In the genomic region with DNA sequence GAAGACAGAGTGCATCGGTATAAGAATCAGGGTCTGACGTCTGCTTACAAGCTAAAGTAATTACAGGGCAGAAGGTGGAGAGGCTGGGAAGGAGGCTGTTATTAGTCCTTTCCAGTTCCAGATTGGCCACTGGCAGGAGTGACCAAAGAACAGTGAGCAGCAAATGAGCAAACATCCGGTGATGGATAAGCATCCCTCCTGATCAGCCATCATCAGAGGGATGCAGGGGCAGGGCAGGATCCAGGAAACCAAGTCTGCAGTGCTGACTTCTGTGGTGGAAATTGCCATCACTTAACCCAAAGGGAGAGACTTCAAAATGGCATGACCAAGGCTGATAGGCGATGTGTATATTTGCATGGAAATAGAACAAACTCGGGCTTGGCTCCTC, we compare ENCODE assay signal across 18 mouse cellular contexts.
DNase-seq lines count a peak whose midpoint lies in the region; ATAC-seq lines count a peak whose summit lies in the region.
"Had no signal": no experiment of that assay in that cellular context is flagged by ENCODE, and none has a peak within 500 bp of the region (broad histone marks: within the 10 kb centered on the region; RNA-seq: fewer than 3 reads in every experiment).

No protein-coding gene starts in this region.

- 0 out of 2 replicates have a peak, but pooled peaks cover 2% of the 10 kb centered on the region for H3K4me1 ChIP-seq in forebrain, embryonic 11.5 days (replicated peaks; ENCODE audit: control insufficient read depth, insufficient read depth, low read length)
- peaks cover 18% of the 10 kb centered on the region for H3K4me1 ChIP-seq in forebrain, embryonic 10.5 days
- H3K4me1 ChIP-seq in megakaryocyte, embryonic 14.5 days, result peaks cover 34% of the 10 kb centered on the region
- H3K4me1 ChIP-seq in midbrain, embryonic 16.5 days (ENCODE audit: control insufficient read depth, insufficient read depth, low read length), result peaks cover 16% of the 10 kb centered on the region
- H3K4me1 ChIP-seq: liver, embryonic 13.5 days had no signal

- no peak for ATAC-seq in forebrain, embryonic 11.5 days (replicated peaks; ENCODE audit: low FRiP score)
- no peak for ATAC-seq in megakaryocyte, adult 5-6 weeks (ENCODE audit: poor library complexity, severe bottlenecking)
- peak; percentile 64 for ATAC-seq in inflammation-experienced regulatory T-cells, adult 6 months
- no peak for ATAC-seq in midbrain, embryonic 16.5 days

- H3K36me3 ChIP-seq in forebrain, embryonic 11.5 days (ENCODE audit: control insufficient read depth, insufficient read depth, low read length), result no peaks in the 10 kb centered on the region; the same call in 1 of the 2 replicates
- H3K36me3 ChIP-seq in forebrain, embryonic 10.5 days (replicated peaks), result no peaks in the 10 kb centered on the region
- no peaks in the 10 kb centered on the region for H3K36me3 ChIP-seq in megakaryocyte, embryonic 14.5 days (replicated peaks; ENCODE audit: low read length)
- H3K36me3 ChIP-seq in midbrain, embryonic 16.5 days (ENCODE audit: control insufficient read depth, insufficient read depth, low read length), result no peaks in the 10 kb centered on the region
- H3K36me3 ChIP-seq: embryonic facial prominence, embryonic 10.5 days; liver, embryonic 13.5 days had no signal

- H3K4me2 ChIP-seq in forebrain, embryonic 11.5 days (ENCODE audit: low read depth, low read length, severe bottlenecking), result no peak overlapping the region
- no peak overlapping the region for H3K4me2 ChIP-seq in midbrain, embryonic 16.5 days (ENCODE audit: low read length)
- H3K4me2 ChIP-seq: heart, embryonic 11.5 days; liver, embryonic 13.5 days had no signal

- H3K9ac ChIP-seq in forebrain, embryonic 11.5 days (ENCODE audit: low read length), result no peak overlapping the region
- no peak overlapping the region for H3K9ac ChIP-seq in midbrain, embryonic 16.5 days (ENCODE audit: low read depth, low read length)
- H3K9ac ChIP-seq: liver, embryonic 13.5 days had no signal

- WGBS in forebrain, embryonic 11.5 days, result 70% methylated on average over 5 of the region's 5 CpGs
- 65% methylated on average over 5 of the region's 5 CpGs for WGBS in forebrain, embryonic 10.5 days
- 55% methylated on average over 5 of the region's 5 CpGs for WGBS in midbrain, embryonic 16.5 days

- peak; percentile 41 for DNase-seq in forebrain, embryonic 11.5 days (ENCODE audit: low spot score)
- DNase-seq in forebrain, embryonic 10.5 days (ENCODE audit: extremely low spot score, low spot score), result no peak
- no peak for DNase-seq in ovary, adult 18-20 months (ENCODE audit: low spot score)
- DNase-seq in right cerebral cortex, postnatal 36 days (ENCODE audit: low spot score in 2 of 2), result no peak
- DNase-seq: cerebellum, postnatal 25 days; heart, postnatal 4 days; kidney, adult 18-20 months; kidney, postnatal 36 days; liver, embryonic 13.5 days; spleen, adult 18-20 months had no signal

- H3K27me3 ChIP-seq in forebrain, embryonic 11.5 days (ENCODE audit: control insufficient read depth, insufficient read depth, low read length), result no peaks in the 10 kb centered on the region
- H3K27me3 ChIP-seq in forebrain, embryonic 10.5 days (ENCODE audit: poor library complexity, severe bottlenecking), result 0 out of 2 replicates have a peak, but pooled peaks cover 5% of the 10 kb centered on the region
- peaks cover 24% of the 10 kb centered on the region for H3K27me3 ChIP-seq in megakaryocyte, embryonic 14.5 days (replicated peaks)
- H3K27me3 ChIP-seq in midbrain, embryonic 16.5 days (ENCODE audit: control insufficient read depth, insufficient read depth, low read depth, low read length), result no peaks in the 10 kb centered on the region
- H3K27me3 ChIP-seq: liver, embryonic 13.5 days had no signal

- H3K9me3 ChIP-seq in forebrain, embryonic 11.5 days (ENCODE audit: control insufficient read depth, low read length), result no peaks in the 10 kb centered on the region
- no peaks in the 10 kb centered on the region for H3K9me3 ChIP-seq in forebrain, embryonic 10.5 days
- H3K9me3 ChIP-seq in megakaryocyte, embryonic 14.5 days, result peaks cover 5% of the 10 kb centered on the region
- H3K9me3 ChIP-seq in midbrain, embryonic 16.5 days (replicated peaks; ENCODE audit: control insufficient read depth, low read length, poor library complexity, severe bottlenecking), result no peaks in the 10 kb centered on the region
- H3K9me3 ChIP-seq: embryonic facial prominence, embryonic 10.5 days; liver, embryonic 13.5 days had no signal

- H3K27ac ChIP-seq in forebrain, embryonic 11.5 days (ENCODE audit: low read depth, low read length), result no peak overlapping the region
- no peak overlapping the region for H3K27ac ChIP-seq in forebrain, embryonic 10.5 days
- H3K27ac ChIP-seq in midbrain, embryonic 16.5 days (ENCODE audit: low read length), result peak overlapping the region; percentile 80
- H3K27ac ChIP-seq: embryonic facial prominence, embryonic 10.5 days; liver, embryonic 13.5 days; stomach, postnatal 0 days had no signal

- no peak overlapping the region for H3K4me3 ChIP-seq in forebrain, embryonic 11.5 days (ENCODE audit: low read depth, low read length)
- H3K4me3 ChIP-seq in forebrain, embryonic 10.5 days, result no peak overlapping the region
- peak overlapping the region; percentile 5 for H3K4me3 ChIP-seq in megakaryocyte, embryonic 14.5 days (replicated peaks)
- H3K4me3 ChIP-seq in midbrain, embryonic 16.5 days (ENCODE audit: low read depth, low read length), result no peak overlapping the region
- H3K4me3 ChIP-seq: embryonic facial prominence, embryonic 10.5 days; erythroblast, embryonic 14.5 days; liver, embryonic 13.5 days had no signal
